Mouse (Mus musculus): ENCODE measurements around the gene 9130023H24Rik. TPM values are rescaled to one million over a fixed set of nuclear protein-coding genes. Genes with fewer than 3 reads are reported as not detected.

Gene 9130023H24Rik
- total RNA-seq, 2 experiments from 2014 or later = 3.1 to 3.4 TPM

- DNase-seq = peak; percentile 53 to 77
- intact Hi-C loops (cut with DNase I) = loop anchor here (2.0 to 10.0 kb wide), 2 partner anchors 103 to 263 kb away; partner anchors contain the start of gene Prss36
Observed at GRCm38 (mm10) chr7:128208187-128208586, 29.6 kb downstream of the 9130023H24Rik start.

GRCm38 (mm10) chr7:128206152-128206551, 31.7 kb downstream of the 9130023H24Rik start, which contains the start of gene Cox6a2:
Cox6a2 (minus strand) TSS chr7:128206387.
- DNase-seq = peak; percentile 41 to 48
- intact Hi-C loops (cut with DNase I) = loop anchor here (10.0 kb wide), 1 partner anchor 261 kb away; the partner anchor contains the start of gene Prss36

DNA sequence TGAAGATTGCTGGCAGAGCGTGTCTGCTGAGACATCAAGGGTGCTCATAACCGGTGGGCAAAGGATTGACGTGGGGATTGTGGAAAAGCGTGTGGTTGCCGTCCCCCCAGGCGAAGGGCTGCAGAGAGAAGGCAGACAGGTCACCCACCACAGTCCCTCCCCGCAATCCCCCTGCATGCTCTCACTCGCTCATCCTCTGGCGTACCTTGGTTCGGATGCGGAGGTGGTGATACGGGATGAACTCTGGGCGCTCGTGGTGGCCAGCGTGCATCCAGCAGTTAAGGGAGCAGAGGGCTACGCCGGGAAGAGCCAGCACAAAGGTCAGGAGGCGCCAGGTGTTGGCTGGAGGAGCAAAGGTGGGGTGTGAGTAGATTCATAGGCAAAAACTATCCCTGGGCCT, 32.1 kb downstream of the 9130023H24Rik start:
- peak; percentile 14 to 23 for DNase-seq
- intact Hi-C loops (cut with DNase I) = loop anchor here (10.0 kb wide), 1 partner anchor 261 kb away; the partner anchor contains the start of gene Prss36

DNA sequence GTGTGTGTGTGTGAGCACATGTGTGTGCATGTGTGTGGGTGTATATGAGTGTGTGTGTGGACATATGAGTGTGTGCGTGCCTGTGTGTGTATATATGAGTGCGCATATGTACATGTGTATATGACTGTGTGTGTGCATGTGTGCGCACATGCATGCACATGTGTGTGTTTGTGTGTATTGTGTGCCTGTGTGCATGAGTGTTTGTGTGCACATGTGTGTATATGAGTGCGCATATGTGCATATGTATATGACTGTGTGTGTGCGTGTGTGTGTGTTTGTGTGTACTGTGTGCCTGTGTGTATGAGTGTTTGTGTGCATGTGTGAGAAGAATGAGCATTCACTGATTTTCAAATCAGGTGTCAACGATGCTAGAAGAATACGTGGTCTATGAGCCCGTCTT, 33.7 kb downstream of the 9130023H24Rik start:
- no peak for DNase-seq
- intact Hi-C loops (cut with DNase I) = loop anchor here (10.0 kb wide), 1 partner anchor 259 kb away; the partner anchor contains the start of gene Prss36

DNA sequence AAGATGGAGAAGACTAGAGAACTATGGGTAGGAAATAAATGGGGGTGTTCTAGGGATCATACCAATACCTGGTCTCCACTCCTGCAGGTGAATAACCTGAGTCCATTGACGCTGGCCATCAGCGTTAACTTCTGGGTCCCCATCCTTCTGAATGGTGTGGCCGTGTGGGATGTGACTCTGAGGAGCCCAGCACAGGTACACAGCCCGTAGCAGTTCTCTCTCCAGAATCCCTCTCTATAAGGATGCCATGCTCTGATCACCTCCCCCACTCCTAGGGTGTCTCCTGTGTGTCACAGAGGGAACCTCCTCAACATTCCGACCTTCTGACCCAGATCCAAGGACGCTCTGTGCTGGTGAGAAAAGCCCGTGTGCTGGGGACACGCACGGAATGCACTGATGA, 34.8 kb downstream of the 9130023H24Rik start:
- intact Hi-C loops (cut with DNase I) = loop anchor here (10.0 kb wide), 1 partner anchor 258 kb away; the partner anchor contains the start of gene Prss36
- peak in 1 of 2 experiments; percentile 22 for DNase-seq

GRCm38 (mm10) chr7:128201607-128202006, 36.2 kb downstream of the 9130023H24Rik start:
- no peak for DNase-seq
- intact Hi-C loops (cut with DNase I) = loop anchor here (10.0 kb wide), 1 partner anchor 257 kb away; the partner anchor contains the start of gene Prss36

Other genes starting within 250 kb of the 9130023H24Rik start
- gene Pycard, start 244.2 kb downstream of the 9130023H24Rik start, total RNA-seq (2021) = 10 to 100 TPM in 1 of 2 experiments, 1 to 10 TPM in 1; 5.6 to 13.6 TPM
- gene Trim72, start 234.1 kb downstream of the 9130023H24Rik start, total RNA-seq (2021) = 100 to 1,000 TPM; 209 to 217 TPM
- gene Itgam, start 175.4 kb downstream of the 9130023H24Rik start, total RNA-seq (2021) = 1 to 10 TPM; 4.5 to 5.7 TPM
- not detected for gene Gm49368, start 175.3 kb downstream of the 9130023H24Rik start, total RNA-seq (2021)
- under 1 TPM; 0.19 to 0.59 TPM for gene Itgax, start 108.5 kb downstream of the 9130023H24Rik start, total RNA-seq (2021)
- under 1 TPM in 1 of 2 experiments, not detected in 1; 0.17 TPM for gene Itgad, start 83.7 kb downstream of the 9130023H24Rik start, total RNA-seq (2021)
- gene Cox6a2, start 31.6 kb downstream of the 9130023H24Rik start, total RNA-seq (2021) = 1,000 to 10,000 TPM; 1,548 to 1,671 TPM
- 1 to 10 TPM; 7.8 to 9.0 TPM for gene Armc5, start 689 bp downstream of the 9130023H24Rik start, total RNA-seq (2021)
- gene Tgfb1i1, start 8.8 kb upstream of the 9130023H24Rik start, total RNA-seq (2021) = 10 to 100 TPM; 31.9 to 32.2 TPM
- gene Slc5a2, start 27.6 kb upstream of the 9130023H24Rik start, total RNA-seq (2021) = not detected
- gene BC017158, start 60.1 kb upstream of the 9130023H24Rik start, total RNA-seq (2021) = 1 to 10 TPM; 7.0 to 8.0 TPM
- gene Rgs10, start 180.7 kb upstream of the 9130023H24Rik start, total RNA-seq (2021) = 10 to 100 TPM; 10.1 to 14.9 TPM
- 10 to 100 TPM; 46.4 to 53.8 TPM for gene Tial1, start 223.7 kb upstream of the 9130023H24Rik start, total RNA-seq (2021)

Measured in heart, postnatal 14 days (tissue).